26 mouse cellular contexts compared by ENCODE assay signal in genomic region chr4:98666451-98666850, GRCm38 (mm10).
"Had no signal": no experiment of that assay in that cellular context is flagged by ENCODE, and none has a peak within 500 bp of the region (broad histone marks: within the 10 kb centered on the region; RNA-seq: fewer than 3 reads in every experiment).

No protein-coding gene starts in this region.

- H3K4me3 ChIP-seq: gastrocnemius, adult 2 months; heart, adult 2 months; heart, embryonic 13.5 days; heart, embryonic 15.5 days; hindbrain, embryonic 10.5 days; hindbrain, embryonic 12.5 days; layer of hippocampus, adult 2 months; left cerebral cortex, adult 2 months; limb, embryonic 15.5 days; liver, embryonic 12.5 days had no signal

- H3K9ac ChIP-seq: heart, embryonic 13.5 days; heart, embryonic 15.5 days; hindbrain, embryonic 12.5 days; hindbrain, embryonic 14.5 days; limb, embryonic 15.5 days; liver, embryonic 12.5 days; liver, embryonic 14.5 days had no signal

- H3K4me2 ChIP-seq: heart, embryonic 11.5 days; heart, embryonic 13.5 days; heart, embryonic 15.5 days; hindbrain, embryonic 12.5 days; hindbrain, embryonic 14.5 days; limb, embryonic 15.5 days; liver, embryonic 12.5 days had no signal

- DNase-seq: gastrocnemius, adult 2 months; gastrocnemius, postnatal 10 days; gastrocnemius, postnatal 25 days; heart, adult 2 months; heart, postnatal 14 days; heart, postnatal 4 days; kidney, adult 18-20 months; kidney, adult 8-10 months; kidney, postnatal 10 days; kidney, postnatal 25 days; kidney, postnatal 4 days; lung, adult 18-20 months had no signal

- ATAC-seq: hindbrain, embryonic 16.5 days; inflammation-experienced regulatory T-cells, adult 6 months; intestine, embryonic 16.5 days; liver, embryonic 12.5 days had no signal

- H3K27me3 ChIP-seq: heart, embryonic 13.5 days; heart, embryonic 15.5 days; hindbrain, embryonic 12.5 days; limb, embryonic 15.5 days; liver, embryonic 12.5 days had no signal

- H3K27ac ChIP-seq: gastrocnemius, adult 2 months; heart, adult 2 months; heart, embryonic 13.5 days; heart, embryonic 15.5 days; hindbrain, embryonic 10.5 days; hindbrain, embryonic 12.5 days; hindbrain, embryonic 14.5 days; layer of hippocampus, adult 2 months; left cerebral cortex, adult 2 months; limb, embryonic 15.5 days; liver, embryonic 12.5 days; liver, embryonic 14.5 days had no signal

- H3K4me1 ChIP-seq: hindbrain, embryonic 10.5 days; hindbrain, embryonic 12.5 days; liver, embryonic 12.5 days had no signal

- H3K36me3 ChIP-seq: hindbrain, embryonic 12.5 days; liver, embryonic 12.5 days had no signal
